Mouse (Mus musculus) T-helper 17 cell (primary cell): ENCODE measurements around the gene Pomgnt2.
"Not testable (repeated sequence)": the region's sequence is repeated elsewhere in the genome, so short reads cannot be mapped to it uniquely, and the experiment has no call there.

Experiments used
- in situ Hi-C, 2 experiments: fragments of 300-600 bp; cut with MboI, MseI; formaldehyde crosslinking; loops; 1 replicate in 1 of 2; 2 replicates in 1 of 2; pipeline ENCODE4 v1.15.1; 2025; ENCODE audit warnings: high pct_unique_total_duplicates in 2 of 2

The Pomgnt2 gene

DNA sequence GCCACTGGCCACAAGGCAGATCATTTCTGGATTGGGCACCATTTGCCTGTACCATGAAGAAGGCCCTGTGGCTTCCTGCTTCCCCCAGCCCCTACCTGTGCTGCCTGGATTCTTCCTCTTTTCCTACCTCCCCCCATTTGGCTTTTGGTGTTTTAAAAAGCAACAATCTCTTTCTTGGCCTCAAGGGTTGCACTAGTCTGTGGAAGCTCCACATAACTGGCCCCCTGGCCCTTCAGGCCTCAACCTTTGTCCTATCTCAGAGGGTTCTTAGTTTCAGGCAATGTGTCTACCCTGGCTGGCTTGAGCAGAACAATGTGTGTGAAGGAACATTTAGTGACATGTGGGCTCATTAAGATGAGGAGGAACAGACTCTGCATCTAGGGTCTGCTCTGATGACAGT lies at the start of gene Pomgnt2:
Gene Pomgnt2 (minus strand): TSS at position 101 of the 400 bp plus-strand sequence.
- in situ Hi-C loops = loop anchor here in 1 of 2 experiments (10.0 kb wide), 1 partner anchor 1802 kb away; no protein-coding TSS in a partner anchor

DNA sequence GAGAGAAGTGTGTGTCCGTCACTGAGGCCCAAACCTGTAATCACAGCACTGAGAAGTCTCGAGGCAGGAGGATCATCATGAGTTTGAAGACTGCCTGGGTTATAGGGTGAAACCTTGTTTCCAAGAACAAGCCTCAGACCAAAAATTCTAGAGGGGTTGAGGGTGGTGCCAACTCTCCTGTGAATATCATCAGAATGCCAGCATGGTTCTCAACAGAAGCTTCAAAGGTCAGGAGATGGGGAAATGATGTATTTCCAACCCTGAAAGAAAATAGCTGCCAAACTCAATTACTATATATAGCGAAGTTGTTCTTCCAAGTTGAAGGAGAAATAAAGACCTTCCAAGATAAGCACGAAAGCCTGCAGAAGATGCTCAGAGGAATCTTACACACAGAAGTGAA lies 42.9 kb upstream of the Pomgnt2 start:
- in situ Hi-C loops = loop anchor here in 1 of 2 experiments (10.0 kb wide), 1 partner anchor 845 kb away; no protein-coding TSS in a partner anchor

DNA sequence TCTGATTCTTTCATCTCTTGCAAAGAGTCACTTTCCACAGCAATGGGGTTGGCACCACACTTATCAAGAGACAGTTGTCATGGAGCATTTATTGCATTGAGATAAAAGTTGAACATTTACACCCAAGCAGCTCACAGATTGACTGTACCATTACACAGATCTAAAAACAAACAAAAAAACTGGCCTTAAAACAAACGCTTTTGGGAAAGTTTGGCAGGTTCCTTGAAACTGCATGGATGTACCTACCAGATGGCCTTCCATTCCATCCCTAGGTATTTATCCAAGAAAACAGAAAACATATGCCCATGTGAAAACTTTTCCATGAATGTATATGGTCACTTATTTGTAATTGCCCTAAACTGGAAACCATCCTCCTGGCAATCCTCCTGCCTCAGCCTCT lies 41.7 kb upstream of the Pomgnt2 start:
- in situ Hi-C loops = loop anchor here in 1 of 2 experiments (10.0 kb wide), 1 partner anchor 844 kb away; no protein-coding TSS in a partner anchor

DNA sequence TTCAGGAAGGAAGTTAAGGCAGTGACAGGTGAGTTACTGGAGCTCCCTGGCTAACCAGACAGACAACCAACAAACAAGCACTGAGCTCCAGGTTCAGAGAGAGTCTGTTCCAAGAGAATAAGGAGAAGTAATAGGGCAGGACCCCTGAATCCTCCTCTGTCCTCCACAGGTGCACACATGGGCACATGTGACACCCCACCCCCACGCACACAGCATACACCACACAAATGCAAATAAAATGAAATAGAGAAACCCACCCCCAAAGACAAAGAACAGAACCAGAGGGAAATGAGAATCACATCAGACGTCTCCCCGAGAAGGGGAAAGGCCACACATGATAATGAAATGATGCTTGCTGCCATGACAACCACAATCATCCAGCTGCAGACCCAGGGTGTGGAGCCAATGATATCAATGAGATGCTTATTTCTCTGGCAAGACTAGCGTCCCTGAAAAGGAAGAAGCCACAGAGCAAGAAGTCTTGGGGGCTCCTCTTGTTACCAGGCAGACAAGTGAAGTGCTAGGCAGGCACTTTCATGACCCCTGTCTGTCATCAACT lies 39.7 kb upstream of the Pomgnt2 start:
- in situ Hi-C loops = loop anchor here in 1 of 2 experiments (10.0 kb wide), 1 partner anchor 842 kb away; no protein-coding TSS in a partner anchor

DNA sequence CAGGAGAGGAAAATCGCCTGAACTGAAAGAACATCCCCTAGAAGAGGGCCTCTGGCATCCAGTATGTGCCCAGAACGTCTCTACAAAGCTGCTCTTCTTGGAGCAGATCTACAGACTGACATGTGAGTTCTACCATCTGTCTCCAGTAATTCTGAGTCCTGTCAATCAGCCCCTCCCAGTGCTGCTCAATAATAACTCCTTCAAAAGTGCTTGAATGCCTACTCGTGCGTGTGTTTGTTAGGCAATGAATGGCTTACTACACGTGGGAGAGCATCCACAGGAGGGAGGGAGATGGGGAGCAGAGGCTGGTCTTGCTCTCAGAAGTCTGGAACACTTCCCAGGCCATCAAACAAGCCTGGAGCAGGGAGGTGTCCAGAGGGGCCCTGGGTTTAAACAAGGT lies 38.9 kb upstream of the Pomgnt2 start:
- in situ Hi-C loops = loop anchor here in 1 of 2 experiments (10.0 kb wide), 1 partner anchor 841 kb away; no protein-coding TSS in a partner anchor

DNA sequence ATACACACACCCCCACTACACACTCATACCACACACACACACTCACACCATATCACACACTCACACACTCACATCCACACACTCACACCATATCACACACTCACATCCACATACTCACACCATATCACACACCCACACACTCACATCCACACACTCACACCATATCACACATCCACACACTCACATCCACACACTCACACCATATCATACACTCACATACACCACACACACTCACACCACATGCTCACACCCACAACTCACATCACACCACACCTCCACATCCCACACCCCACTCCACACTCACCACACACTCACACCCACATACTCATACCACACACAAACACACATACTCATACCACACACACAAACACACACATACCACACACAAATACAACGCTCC lies 38.0 kb upstream of the Pomgnt2 start:
- in situ Hi-C loops = loop anchor here in 1 of 2 experiments (10.0 kb wide), 1 partner anchor 840 kb away; no protein-coding TSS in a partner anchor

DNA sequence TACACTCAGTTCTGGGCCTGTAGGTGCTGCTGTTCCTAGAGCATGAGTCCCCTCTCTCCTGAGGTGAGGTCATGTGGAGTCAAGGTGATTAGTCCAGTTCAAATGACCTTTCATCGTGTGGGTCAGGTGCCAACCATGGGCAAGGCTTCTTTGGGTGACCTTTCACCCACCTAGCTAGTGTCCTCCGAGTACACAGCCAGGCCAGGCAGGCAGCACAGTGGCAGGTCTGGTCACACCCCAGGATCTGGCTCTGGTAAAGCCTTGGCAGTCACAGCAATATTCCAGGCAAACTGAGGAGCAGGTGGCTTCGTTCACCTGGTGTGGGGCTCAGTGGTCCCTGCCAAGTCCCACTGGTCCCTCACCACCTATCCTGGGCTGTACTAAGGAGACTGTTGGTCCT lies 35.2 kb upstream of the Pomgnt2 start:
- in situ Hi-C loops = loop anchor here in 1 of 2 experiments (10.0 kb wide), 1 partner anchor 837 kb away; no protein-coding TSS in a partner anchor

DNA sequence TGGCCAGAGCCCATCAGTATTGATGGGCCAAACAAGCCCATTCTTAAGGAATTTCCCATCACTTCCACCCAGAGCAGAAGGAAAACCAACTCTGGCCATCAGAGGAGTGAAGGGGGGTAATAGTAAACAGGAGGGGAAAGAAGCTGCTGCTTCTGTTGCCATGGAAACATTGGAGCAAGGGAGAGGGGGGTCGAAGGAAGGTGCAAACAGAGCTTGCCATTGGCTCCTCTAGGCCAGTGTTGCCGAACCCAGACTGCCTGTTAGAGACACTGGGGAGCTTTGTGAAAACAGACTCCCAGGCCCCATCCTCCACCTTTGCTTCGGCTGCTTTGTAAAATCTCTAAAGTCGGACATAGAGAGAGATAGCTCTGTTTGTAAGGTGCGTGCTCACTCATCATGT lies 33.8 kb upstream of the Pomgnt2 start:
- in situ Hi-C loops = loop anchor here in 1 of 2 experiments (10.0 kb wide), 1 partner anchor 836 kb away; no protein-coding TSS in a partner anchor

DNA sequence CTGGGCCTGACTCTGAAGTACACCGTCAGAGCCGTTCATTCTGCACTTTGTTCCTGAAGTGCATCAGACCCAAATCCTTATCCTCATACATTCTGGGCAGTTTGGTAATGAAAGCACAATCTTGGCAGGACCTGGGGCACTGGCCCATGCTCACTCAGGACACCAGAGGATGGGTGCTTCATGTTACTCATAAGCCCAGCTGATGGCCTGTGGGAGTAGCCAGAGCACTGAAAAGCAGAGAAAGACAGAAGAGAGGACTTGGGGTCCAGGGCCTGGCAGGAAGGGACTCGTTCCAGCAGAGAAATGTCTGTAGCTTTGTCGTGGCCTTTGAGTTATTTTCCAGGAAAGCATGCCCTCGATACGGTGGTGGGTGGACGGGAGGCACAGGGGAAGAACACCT lies 32.9 kb upstream of the Pomgnt2 start:
- in situ Hi-C loops = loop anchor here in 1 of 2 experiments (10.0 kb wide), 1 partner anchor 835 kb away; no protein-coding TSS in a partner anchor

DNA sequence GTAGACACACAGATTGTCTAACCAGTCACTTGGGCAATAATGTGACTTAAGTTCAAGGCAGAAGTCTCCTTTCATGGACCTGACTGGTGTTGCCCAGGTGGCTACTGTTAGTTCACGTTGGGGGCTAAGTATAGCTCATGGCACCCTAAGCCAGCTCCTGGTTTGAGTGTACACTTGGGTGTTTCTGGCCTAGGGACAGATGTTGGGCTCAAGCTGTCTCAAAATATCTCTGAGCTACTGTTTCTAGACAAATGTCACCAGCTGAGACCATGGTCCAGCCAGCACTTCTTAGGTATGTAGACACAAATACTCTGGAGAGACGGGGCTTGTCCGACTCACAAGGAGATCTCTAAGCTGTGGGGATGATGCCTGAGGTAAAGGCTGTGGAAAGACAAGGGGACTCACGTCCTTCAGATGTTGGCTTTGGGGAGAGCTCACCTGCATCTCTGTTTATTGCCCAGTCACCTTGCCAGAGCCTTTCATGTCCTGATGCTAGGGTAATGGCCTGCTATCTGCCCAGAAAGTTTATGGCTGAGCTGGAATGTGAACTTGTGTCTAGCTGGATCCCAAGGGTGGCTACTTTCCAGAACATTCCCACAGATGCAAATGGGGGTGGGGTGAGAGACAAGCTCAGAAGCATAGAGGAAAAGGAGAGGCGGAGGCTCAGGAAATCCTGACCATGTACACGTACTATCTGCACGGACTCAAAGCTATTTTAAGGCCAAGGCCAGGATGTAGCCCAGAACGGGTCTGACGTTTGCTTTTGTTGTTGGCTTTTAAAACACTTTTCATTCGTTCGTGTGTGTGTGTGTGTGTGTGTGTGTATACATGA lies 31.2 kb upstream of the Pomgnt2 start:
- in situ Hi-C loops = no loop called here

DNA sequence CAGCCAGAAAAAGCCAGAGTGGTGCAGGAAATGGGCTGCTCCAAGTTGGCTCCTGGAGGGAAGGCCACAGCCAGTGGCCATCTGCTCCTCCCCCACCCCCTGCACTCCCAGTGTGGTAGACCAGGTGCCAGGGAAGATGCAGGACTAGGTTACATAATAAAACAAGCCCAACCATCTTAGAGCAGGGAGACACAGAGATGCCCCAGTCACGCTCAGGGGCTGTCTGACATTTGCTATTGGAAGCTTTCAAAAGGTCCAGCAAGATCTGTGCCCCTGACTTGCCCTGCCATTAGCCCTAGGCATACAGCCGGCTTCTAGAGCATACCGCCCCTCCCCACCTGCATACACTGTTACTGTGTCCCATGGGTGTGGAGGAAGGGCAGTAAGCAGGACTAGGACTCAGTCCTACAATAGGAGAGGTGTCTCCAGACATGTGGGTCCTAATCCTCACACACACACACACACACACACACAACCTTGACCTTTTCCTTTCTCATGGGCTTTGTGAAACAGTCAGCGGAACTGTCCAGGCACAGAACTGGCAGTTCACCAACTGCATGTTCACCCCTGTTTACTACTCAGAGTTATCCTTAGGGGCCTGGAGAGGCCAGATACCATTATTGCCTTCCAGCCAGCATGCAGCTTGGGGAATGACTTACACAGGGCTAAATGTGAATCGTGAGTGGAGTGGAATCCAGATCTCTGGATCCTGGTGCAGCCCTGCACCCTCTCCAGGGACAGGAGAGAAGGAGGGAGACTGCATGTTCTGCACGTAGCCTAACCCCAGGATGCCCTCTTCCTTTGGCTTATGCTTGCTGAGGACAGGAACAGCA lies 30.4 kb upstream of the Pomgnt2 start:
- in situ Hi-C loops = no loop called here

DNA sequence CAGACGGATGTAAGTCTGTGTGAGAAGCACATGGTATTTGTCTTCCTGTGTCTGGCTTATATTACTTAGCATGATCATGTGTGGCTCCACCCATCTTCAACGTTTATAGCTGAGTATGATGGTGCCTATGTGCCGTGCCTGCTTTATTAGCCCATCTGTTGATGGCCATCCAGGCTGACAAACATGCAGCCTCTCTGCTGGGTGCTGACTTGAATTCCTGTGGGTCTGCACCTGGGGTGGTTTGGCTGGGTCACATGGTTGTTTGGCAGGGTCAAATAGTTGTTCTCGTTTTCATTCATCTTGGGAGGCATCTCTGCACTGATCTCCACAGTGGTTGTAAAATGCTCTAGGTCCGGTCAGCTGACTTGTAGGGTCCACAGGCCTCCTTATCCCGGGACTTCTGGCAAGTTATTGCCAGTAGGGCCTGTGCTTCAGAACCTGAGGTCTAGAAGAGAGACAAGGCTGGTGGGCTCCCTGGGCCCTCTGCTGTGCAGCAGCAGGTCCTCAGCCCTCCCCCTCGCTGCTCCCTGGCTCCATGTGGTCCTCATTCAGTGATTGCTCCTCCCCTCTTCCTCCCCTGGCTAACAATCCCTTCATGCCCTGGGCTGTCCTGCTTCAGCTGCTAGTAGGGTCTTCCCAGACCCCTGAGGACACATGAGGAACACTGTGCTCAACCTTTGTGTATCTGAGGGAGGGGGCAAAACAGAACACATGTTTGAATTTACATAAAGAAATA lies 29.1 kb upstream of the Pomgnt2 start:
- in situ Hi-C loops = no loop called here

DNA sequence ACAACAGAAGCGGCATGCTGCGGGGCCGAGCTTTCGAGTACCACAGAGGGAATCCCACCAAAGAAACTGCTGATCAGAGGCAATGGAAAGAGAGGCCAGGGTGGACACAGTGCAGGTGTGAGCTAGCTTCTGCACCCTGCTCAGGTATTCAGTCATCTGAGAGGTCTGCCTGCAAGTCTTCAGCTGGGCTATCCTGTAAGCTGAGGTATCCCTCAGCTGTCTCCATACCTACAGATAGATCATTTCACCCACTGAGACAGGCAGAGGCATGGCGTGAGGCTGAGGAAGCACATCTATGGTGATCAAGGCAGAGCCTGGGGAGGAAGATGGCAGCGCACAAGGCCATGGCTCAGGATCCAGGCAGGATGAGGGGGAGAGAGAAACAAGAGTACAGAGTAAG lies 27.5 kb upstream of the Pomgnt2 start:
- in situ Hi-C loops = no loop called here

DNA sequence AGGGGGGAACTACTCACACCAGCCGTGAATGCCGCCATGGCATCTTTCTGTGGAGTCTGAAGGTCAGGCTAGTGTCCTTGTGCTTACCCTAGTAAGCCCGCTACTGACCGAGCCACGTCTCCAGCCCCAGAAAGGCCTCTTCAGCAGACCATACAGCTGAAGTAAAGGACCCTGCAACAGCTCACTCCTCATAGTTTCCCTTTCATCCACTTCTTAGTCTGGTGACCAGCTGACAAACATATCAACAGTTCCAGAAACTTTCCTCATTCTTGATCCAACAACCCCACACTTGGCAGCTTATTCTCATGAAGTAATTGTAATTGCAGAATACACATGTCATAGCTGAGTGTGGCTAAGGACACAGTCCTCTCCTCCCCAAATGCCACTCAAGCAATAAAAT lies 27.0 kb upstream of the Pomgnt2 start:
- in situ Hi-C loops = no loop called here

DNA sequence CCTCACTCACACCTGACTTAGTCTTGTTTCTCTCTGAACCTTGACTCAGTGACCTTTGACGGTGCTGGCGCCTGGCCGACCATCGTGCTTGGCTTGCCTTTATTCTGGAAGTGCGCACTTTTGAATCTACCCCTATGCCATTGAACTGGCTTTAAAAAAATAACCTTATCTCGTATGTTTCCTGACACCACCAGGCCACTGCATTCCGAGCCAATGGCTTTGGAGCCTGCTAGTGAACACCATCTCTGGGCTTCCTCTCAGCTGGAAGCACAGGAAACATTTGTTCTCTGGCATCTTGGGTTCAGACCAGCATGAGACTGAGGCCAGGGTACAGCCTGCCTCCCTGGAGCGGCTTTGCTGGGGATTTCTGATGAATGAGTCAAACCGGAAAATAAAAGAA lies 25.9 kb upstream of the Pomgnt2 start:
- in situ Hi-C loops = no loop called here

DNA sequence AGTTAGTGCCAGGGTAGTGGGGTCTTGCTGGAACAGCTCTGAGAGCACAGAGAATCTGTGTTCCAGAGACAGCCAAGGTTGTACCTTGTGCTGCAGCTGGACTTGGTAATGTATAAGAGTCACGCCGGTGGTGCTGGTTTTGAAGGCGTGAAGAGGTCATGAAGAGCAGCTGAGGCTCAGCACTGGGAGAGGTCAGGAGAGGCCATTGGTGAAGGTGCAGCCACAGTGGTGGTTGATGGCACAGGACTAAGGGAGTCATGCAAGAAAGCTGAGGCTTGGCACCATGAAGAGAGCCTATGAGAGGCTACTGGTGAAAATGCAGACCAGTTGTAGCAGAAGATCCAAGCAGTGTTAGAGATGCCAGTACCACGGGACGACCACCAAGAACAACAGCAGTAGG lies 24.7 kb upstream of the Pomgnt2 start:
- in situ Hi-C loops = no loop called here

DNA sequence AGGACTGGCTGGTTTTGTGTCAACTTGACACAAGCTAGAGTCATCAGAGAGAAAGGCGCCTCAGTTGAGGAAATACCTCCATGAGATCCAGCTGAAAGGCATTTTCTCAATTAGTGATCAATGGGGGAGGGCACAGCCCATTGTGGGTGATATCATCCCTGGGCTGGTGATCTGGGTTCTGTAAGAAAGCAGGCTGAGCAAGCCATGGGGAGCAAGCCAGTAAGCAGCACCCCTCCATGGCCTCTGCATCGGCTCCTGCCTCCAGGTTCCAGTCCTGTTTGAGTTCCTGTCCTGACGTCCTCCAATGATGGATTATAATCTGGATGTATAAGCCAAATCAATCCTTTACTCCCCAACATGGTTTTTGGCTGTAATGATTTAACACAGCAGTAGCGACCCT lies 24.3 kb upstream of the Pomgnt2 start:
- in situ Hi-C loops = not testable (repeated sequence)

DNA sequence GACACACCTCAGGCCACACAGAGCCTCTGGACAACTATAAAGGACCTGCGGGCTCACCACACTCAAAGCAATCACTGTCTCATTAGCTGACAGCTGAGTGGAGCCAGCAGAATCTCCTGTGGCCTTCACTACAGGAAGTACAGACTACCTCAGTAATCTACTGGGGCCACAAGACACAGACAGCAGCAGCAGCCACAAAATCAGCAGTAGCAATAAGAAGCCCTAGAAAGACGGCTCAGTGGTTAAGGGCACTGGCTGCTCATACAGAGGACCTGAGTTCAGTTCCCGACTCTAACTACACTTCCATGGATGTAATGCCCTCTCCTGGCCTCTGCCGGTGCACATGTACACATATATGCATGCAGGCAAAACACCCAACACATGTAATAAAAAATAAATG lies 23.4 kb upstream of the Pomgnt2 start:
- in situ Hi-C loops = no loop called here

DNA sequence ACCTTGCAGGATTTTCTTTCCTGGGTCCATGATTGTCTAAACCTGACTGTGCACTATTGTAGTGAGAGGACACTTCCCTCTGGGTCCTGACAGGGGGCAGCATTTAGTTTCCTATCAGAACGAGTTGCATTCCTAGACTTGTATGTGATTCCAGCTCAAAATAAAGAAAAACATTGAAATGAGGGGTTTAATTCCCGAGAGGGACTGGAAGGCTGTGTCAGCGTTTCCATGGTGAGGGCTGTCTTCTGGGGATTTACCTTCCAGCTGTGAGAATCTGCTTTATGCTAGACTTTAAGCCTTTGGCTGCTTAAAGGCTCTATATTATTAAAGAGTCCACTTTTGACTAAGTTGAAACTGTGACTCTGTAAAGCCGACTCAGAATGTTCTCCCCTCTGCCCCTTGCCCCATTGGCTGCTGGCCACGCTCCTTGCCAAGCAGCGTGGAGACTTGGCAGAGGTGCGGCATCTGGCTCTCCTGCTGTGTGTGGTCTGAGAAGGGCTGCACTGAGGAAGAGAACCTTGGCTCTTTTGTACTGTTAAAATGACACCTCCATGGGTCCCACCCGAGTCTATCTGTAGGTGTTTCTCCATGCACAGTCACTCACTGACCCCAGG lies 22.0 kb upstream of the Pomgnt2 start:
- in situ Hi-C loops = no loop called here

DNA sequence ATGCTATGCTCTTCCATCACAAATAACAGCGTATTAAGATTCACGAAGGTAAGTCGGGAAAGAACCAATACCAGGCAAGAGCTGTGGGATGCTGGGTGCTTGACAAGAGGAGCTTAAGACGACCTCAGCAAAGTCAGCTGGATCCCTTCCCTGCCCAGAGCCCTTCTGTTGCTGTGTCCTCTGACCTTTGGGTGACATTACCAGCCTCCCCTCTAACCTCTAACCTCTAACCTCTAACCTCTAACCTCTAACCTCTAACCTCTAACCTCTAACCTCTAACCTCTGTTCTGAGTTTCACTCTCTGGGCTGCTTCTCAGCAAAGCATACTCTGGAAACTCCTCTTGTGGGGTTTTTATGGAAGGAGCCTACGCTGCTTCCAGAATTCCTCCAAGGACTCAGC lies 21.2 kb upstream of the Pomgnt2 start:
- in situ Hi-C loops = no loop called here
